Mouse (Mus musculus) neutrophil, adult 5-6 weeks (primary cell): ENCODE data around the gene Mup2. TPM values are rescaled to one million over a fixed set of nuclear protein-coding genes. Genes with fewer than 3 reads are reported as not detected.
"Not testable (repeated sequence)": the region's sequence is repeated elsewhere in the genome, so short reads cannot be mapped to it uniquely, and the experiment has no call there.

ENCODE experiments used
- ATAC-seq: fragments of 151-379, 151-347 bp; 2 replicates; pipeline ENCODE4 v1.8.0; 2017; ENCODE audit warnings: mild to moderate bottlenecking, moderate TSS enrichment; ENCODE audit not compliant: insufficient number of reproducible peaks, poor library complexity, low FRiP score, severe bottlenecking; ENCODE audit errors: extremely low read depth
- total RNA-seq: library from RNA; stranded (forward); fragments of 200-1000 nt; gene quantifications from 2 replicates; pipeline ENCODE4 v1.2.3, GENCODE M21; 2017

Gene Mup2
- total RNA-seq = not detected in 2 replicates

- not testable (repeated sequence) for ATAC-seq
Observed at GRCm38 (mm10) chr4:60154189-60154588, at the start of gene Mup2. Gene Mup2 (minus strand): TSS chr4:60154289.

Other genes with a start within 250 kb of the Mup2 start
- gene Slc46a2, start 239.2 kb downstream of the Mup2 start, total RNA-seq = not detected in 2 replicates
- not detected in 2 replicates for gene Mup4, start 193.6 kb downstream of the Mup2 start, total RNA-seq
- not detected in 2 replicates for gene Mup6, start 190.0 kb downstream of the Mup2 start, total RNA-seq
- not detected in 2 replicates for gene Mup7, start 83.8 kb downstream of the Mup2 start, total RNA-seq
- gene Mup8, start 68.3 kb upstream of the Mup2 start, total RNA-seq = not detected in 2 replicates